Mouse (Mus musculus) layer of hippocampus, postnatal 36 days (tissue): Measurements from ENCODE around the gene Ubxn6. TPM values are rescaled to one million over a fixed set of nuclear protein-coding genes. Genes with fewer than 3 reads are reported as not detected.
"Not testable (repeated sequence)": the region's sequence is repeated elsewhere in the genome, so short reads cannot be mapped to it uniquely, and the experiment has no call there.

Source experiments
- DNase-seq, 2 experiments: peaks; one replicate each; pipeline ENCODE4 v3.0.0; 2022
- total RNA-seq, 2 experiments: library from RNA; stranded (reverse); gene quantifications; 2 replicates each; pipeline ENCODE4 v1.2.3; 2021

The Ubxn6 gene
- total RNA-seq, 2 experiments from 2014 or later = 84.6 to 87.3 TPM

DNA sequence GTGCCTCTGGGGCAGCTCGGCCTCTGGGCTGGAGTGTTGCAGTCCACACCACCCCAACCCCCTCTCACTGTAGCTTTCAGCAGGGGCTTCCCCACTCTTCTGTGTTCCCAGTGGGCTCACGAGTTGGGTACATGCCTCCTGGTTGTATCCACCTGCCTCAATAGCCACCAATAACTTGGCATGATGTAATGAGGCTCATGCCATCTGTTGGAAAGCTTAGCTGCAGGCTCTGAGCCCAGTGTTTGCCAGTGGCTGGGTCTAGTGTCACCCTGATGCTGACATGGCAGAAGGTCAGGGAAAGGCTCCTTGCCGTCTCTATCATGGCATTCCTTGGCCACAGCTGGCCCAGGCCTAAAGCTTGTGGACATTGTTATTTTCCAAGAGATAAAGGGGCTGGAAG is 26.0 kb upstream of the Ubxn6 start:
- no peak for DNase-seq

DNA sequence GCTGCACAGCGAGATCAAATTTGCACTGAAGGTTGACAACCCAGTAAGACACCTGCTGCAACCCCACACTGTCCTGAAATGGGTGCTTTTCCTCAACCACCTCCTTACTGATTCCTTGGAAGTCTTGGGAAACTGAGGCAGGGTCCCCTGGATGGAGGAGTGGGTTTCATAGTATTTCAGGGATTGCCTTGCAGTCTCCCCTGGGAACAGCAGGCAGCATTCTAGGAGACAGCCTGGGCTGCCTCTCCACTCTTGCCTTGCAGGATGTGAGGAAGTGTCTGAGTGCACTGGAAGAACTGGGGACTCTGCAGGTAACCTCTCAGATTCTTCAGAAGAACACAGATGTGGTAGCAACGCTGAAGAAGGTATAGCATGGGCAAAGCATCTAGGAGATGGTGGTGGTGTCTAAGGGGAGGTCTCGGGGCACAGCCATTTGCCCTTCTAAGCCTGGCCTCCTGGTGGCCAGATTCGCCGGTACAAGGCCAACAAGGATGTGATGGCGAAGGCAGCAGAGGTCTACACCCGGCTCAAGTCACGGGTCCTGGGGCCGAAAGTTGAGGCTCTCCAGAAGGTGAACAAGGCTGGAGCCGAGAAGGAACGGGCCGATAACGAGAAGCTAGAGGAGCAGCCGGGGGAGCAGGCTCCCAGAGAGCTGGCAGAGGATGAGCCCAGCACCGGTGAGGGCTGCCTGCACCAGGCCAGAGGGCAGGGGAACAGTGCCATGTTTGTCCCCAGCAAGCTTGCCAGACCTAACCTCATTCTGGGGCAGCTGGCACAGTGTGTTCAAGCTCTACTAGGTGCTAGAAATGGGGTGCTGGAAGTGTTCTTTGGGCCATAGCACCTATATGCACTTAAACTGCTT is 24.1 kb upstream of the Ubxn6 start:
- no peak for DNase-seq

DNA sequence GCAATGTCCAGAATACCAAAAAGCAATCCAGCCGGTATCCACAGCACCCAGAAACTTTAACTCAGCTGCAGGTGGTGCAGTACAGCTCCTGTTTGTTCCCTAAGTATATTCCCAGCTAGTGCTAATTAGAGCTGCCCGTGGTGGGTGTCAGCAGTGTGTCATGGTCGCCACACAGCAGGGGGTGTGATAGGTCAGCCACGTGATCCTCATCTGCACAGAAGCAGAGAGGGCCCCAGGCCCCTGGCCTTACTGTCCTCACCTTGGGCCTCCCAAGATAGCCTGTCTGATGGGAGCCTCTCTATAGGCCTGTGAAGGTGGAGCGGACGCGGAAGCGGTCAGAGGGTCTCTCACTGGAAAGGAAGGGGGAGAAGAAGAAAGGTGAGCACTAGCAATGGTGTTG is 23.4 kb upstream of the Ubxn6 start:
- DNase-seq = no peak

DNA sequence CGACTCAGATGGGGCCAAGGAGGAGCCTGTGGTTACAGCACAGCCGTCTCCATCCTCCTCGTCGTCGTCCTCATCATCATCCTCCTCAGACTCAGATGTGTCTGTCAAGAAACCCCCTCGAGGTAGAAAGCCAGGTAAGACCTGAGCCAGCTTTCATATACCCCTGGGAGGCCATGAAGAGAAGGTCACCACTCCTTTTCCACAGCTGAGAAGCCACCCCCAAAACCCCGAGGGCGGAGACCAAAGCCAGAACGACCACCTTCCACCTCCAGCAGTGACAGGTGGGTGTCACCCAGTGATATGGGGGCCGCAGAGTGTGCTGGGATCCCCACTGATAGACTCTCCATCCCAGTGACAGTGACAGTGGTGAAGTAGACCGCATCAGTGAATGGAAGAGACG is 22.1 kb upstream of the Ubxn6 start:
- no peak for DNase-seq

DNA sequence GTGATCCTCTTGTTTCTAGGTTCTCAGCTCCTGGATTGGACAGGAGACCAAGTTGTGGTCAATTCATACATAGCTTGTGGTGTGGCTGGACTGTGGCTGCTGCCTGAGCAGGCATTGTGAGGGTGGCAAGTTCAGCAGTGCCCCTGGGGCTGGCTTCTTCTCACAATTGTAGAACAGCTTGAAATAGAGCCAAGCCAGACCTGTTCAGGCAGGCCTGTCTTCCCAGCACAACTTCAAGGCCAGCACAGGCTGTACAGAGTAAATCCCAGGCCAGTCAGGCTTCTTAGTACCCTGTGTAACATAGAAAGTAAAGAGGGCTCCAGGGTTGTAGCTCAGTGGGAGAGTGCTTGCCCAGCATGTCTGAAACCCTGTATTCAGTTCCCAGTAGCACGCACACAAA is 18.0 kb upstream of the Ubxn6 start:
- no peak for DNase-seq

DNA sequence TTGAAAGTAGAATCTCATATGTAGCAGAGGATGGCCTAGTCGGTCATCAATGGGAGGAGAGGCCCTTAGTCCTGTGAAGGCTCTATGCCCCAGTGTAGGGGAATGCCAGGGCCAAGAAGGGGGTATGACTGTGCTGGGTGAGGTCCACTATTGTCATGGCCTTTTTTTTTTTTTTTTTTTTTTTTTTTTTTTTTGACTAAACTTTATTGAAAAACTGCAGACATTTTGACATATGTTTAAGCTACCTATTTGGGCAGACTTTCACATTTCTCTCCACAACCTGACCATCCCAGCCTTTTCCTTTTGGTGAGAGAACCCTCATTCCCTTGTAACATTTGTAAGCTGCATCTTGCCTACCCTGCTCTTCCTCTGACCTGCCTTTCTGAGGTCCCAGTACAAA is 17.5 kb upstream of the Ubxn6 start:
- no peak for DNase-seq

DNA sequence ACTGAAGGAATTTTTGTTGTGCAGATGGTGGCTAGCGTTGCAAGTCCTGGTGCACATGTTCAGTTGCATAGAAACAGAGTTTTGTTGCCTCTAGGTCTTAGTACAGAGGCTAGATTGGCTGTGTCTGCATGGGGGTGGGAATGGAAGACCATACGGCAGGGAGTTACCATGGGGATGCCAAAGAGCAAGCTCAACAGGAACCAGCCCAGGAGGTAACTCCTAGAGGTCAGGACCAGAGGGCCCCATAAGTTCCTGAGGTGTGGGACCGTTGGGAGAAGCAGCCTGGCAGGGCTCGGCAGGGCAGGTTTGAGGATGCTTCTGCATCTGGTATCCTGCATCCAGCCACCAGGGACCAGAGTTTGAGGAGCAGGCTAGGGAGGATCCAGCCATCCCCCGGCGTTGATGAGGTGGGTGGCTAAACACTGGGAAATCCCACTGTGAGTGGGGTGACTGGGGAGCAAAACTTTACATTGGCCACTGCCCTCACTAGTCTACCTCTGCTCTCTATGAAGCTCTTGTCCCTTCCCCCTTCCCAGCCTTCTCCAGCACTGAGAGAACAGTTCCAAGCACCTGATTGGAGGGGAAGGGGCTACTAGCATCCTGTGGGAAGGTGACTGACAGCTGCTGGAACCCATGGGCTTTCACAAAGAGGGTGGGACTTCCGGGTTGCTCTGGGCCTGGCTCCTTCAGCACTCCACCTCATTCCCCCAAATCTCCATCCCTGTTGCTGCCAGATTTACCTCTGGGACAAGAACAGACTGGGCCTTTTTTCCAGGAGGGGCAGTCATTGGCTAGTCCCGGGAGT is 6.2 kb upstream of the Ubxn6 start:
- peak; percentile 47 to 49 for DNase-seq

DNA sequence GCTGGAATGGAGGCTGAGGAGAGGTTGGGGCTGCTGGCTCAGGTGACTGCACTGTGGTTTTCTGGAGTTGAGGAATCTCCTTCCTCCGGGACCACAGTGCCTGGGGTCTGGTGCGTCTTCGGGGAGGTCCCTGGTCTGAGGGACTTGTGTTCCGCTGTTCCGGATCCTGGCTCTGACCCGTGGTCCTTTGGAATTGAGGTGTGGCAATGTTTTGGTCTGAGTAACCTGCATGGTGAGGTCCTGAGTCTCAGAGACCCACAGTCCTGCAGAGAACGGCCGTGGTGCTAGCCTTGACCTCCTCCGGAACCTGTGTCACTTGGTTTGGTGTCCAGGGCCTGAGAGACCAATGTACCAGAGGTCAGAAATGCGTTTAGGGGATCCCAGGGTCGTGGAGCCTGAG is 5.1 kb upstream of the Ubxn6 start:
- no peak for DNase-seq

DNA sequence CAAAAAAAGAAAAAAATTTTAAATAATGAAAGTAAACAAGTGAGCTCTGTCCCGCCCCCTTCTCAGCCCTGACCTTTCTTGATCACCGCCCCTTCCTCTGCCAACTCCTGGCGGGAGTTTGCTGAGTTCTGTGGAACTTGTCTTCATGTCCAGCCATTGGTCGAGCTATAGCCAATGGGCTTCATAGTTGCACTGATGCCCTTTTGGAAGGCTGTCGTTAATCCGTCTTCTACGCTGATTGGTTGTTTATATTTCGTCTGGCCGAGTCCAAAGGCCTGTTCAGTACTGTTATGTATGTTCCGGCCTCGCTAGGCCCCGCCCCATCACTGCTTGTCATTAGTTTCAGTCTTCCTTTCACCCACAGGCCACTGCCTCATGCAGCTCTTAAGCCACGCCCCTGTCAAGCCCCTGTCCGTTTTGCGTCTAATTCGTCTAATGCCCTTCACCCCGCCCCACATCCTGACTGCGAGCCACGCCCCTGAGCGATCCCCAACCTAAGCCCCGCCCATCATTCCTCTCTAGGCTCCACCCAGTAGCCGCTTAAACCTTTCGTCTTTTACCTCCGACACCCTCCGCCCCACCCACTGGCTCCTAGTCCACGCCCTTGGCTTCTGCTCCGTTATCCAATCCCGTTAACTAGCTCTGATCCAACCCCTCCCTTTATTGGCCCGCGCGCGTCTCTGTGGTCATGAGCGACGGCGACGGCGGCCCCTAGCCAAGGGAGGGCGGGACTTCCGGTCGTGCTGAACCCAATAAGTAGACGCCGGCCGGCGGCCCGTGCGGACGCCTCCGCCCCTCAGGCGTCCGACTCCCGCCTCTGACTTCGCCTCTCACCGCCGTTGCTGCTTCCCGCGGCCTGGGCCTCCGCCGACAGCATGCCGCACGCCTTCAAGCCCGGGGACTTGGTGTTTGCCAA is 4.3 kb upstream of the Ubxn6 start, which contains the start of gene Hdgfl2:
Gene Hdgfl2 (plus strand): TSS at position 755 of the 916 bp plus-strand sequence.
- DNase-seq = peak; percentile 99 to 100

DNA sequence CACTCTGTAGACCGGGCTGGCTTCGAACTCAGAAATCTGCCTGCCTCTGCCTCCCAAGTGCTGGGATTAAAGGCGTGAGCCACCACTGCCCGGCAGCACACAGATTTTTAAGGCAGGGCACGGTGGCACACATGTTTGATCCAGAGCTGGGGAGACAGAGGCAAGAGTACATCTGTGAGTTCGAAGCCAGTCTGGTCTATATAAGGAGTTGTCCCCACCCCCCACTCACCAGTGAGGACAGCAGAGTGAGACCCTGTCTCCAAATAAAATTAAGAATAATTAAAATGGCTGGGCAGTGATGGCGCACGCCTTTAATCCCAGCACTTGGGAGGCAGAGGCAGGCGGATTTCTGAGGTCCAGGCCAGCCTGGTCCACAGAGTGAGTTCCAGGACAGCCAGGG is 3.5 kb upstream of the Ubxn6 start:
- peak in 1 of 2 experiments; percentile 19 for DNase-seq

DNA sequence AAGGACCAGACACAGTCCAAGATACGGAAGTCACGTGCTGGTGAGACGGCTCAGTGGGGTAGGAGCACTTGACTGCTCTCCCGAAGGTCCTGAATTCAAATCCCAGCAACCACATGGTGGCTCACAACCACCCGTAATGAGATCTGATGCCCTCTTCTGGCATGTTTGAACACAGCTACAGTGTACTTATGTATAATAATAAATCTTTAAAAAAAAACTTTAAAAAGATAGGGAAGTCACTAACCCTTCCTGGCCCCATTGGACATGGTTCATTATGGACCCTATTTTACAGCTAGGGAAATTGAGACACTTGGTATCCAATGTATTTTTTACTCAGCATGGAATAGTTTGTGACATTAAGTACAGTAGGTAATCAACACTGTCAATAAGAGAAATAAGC is 2.7 kb upstream of the Ubxn6 start:
- no peak for DNase-seq

DNA sequence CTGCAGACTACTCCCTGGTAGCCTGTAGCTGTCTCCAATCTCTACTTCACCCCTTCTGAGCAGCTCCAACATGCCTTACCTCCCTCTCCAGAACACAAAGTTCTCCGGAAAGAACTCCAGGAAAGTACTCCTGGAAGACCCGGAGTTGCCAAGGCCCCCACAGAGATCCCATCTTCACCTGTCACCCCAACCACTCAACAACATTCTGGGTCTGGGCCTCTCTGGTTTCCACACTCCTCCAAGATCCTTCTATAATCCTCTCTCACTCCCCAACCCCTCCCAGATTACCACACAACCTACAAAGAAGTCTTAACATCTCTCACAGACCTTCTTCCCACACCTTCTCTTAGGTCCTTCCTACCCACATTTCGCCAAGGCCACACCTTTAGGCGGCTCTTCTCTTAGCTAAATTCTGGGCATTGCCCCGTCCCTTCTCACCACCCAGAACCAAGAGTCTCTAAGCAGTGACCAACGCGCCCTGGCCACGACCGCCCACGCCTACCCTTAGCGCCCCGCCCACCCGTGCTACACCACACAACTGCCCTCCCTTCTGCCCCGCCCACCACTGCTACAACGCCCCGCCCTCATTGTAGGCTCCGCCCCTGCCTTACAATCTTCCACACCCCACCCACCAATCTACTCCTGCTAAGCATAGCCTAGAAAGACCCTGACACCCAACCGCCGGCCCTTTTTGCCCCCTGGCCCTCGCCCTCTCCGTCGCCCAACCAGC is 566 bp downstream of the Ubxn6 start:
- peak; percentile 51 to 64 for DNase-seq

DNA sequence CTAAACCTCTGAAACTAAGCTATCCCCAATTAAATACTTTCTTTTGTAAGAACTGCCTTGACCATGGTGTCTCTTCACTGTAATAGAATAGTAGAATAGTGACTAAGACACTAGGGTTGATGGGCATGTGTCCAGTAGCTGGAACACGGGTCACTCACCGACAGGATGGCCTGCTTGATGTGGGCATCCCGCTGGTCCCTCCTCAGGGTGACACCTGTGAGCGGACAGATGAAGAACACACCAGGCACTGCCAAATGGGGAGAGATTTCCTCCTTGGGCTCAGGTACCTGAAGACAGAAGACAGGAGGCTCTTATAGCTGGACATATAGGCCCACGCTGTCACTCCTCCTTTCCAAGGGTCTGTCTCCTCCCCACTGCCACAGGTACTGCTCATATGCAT is 2.6 kb downstream of the Ubxn6 start:
- DNase-seq = no peak

DNA sequence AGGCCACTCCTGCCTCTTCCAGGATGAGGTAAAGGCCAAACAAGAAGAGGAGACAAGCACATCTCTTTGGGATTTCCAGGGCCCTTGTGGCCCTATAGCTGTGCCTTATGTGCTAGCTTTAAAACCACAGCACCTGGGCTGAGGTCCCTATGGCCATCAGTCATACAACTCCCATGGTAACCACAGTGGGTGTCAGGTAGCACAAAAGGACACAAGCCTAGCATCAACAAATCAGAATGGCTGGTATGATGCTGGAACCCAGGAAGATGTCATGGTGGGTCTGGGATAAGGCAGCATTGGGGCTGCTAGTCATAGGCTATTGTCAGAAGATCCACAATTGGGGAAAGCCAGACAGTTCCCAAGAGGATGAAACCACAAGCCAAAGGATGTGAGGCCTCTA is 3.7 kb downstream of the Ubxn6 start:
- no peak for DNase-seq

DNA sequence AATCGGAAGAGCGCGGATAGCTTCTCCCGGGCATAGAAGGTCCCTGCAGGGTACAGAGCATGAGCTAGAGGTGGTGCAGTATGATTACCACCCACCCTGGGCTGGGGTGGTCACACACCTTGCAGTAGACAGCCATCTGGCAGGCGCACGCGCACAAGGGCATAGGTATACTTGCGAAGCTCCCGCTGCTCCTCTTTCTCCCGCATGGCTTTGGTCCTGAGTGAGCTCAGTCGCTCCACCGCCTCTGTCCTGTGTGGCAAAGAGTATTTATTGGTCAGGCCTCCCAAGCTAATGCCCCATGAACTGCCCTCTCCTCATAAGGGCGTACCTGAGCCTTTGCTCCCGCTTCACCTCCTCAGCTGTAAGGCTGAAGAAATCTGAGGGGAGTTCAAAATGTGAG is 5.8 kb downstream of the Ubxn6 start:
- no peak for DNase-seq

DNA sequence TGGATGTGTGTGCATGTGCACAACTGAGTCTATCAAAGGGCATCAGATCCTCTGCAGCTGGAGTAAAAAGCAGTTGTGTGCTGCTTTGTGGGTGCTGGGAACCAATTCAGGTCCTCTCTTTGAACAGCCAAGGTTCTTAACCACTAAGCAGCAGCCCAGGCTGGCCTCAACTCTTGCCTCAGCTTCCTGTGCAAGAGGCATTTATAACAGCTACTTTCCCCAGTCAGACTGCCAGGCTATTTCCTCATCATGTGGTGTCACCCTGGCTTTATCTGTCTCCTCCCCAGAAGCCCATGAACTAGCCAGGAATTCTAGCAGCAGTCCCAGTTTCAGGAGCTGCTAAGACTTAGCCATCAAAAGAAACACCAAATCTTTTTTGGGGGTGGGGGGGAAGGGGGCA is 8.4 kb downstream of the Ubxn6 start:
- no peak for DNase-seq

DNA sequence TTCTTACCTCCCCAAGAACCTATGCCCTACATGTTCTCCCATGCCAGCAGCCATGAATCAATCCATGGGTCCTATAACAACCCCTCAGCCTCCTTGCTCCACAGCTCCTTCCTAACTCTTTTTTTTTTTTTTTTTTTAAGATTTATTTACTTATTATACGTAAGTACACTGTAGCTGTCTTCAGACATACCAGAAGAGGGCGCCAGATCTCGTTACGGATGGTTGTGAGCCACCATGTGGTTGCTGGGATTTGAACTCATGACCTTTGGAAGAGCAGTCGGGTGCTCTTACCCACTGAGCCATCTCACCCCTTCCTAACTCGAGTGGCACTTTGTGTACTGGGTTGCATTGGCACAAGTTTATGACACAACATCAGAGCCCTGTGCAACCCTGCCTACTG is 9.1 kb downstream of the Ubxn6 start:
- not testable (repeated sequence) for DNase-seq

DNA sequence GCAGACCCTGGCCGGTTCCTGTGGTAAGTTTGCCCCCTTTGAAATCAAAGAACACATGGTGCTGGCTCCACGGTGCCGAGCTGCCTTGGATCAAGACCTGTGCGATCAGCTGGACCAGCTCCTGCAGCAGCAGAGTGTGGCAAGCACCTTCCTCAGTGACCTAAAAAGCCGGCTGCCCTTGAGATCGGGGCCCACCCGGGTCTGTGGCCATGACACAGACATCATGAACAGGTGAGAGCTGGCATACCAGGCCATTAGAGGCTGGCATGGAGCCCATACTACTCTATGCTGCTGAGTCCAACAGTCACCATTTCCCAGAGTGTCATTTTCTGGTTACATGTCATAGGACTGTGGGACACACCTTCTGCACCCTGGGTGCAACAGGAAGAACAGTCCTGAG is 12.7 kb downstream of the Ubxn6 start:
- no peak for DNase-seq

DNA sequence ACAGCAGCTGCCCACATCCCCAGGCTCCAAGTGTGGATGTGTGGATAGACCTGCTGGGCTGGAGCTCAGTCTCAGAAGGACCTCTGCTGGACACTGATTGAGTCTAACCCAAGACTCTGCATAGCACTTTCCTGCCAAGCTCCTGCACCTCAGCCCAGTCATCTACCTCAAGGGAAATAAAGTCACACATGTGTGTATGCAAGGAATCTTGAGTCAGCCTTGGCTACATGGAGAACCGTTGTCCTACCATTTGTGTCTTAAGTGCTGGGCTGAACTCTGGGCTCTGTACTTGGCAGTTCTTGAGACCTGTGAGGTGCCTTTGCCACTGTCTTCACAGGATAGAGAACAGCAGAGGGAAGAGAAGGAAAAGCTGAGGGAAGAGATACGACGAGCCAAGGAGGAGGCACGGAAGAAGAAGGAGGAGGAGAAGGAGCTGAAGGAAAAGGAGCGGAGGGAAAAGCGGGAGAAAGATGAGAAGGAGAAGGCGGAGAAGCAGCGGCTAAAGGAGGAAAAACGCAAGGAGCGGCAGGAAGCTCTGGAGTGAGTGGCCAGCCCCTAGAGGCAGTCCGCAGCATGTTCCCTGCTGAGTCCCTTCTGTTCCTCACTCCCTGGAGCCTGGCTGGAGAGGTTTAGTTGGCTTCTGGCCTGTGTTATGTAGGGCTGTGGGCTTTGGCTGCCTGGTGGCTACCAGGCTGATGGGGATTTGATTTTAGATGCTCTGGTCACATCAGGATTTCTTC is 17.3 kb downstream of the Ubxn6 start:
- DNase-seq = no peak

DNA sequence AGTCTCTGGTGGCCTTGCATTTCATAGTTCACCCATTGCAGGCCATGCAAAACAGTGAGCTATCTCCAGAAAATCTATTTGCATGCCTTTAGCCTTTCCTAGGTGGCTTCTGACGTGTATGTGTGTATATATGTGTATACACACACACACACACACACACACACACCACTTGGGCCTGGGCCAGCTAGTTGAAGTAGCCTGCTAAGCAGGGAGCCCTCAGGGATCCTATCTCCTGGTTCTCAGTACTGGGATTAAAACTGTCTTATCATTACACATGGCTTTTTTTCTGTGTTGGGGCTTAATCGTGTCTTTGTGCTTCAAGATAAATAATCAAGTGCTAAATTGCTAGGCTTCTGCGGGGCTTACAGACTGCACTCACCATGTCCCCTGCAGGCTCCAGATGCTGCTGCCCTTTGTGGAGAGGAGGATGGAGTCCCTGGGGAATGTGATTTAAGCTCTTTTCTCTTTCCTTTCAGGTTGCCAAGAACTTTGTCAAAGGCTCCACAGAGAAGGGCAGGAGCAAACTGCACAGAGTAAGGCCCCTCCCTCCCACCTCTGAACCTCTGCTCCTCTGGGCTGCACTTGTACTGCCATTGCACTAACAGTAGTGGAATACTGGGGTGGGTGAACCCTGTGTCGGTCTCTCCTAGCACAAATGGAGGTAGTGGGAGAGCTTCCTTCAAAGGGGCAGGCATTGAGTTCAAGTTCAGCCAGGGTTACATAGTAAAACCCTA is 18.7 kb downstream of the Ubxn6 start:
- no peak for DNase-seq

DNA sequence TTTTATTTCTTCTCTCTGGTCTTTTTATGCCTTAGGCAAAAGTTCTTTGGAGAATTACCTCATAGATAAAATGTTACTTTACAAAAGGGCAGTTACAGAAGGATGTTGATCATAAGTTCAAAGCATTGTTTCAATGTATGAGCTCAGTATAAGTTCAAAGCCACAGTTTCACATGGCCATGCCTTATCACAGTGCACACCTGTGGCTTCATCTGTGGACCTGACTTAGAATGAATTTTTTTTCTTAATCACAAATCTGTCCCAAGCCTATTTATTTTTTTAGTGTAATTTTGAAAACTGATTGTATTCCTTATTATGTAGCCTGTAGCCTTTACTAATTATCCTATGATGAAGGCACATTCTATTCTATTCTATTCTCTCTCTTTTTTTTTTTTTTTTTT is 19.9 kb downstream of the Ubxn6 start:
- no peak for DNase-seq
